Mouse (Mus musculus): ENCODE measurements around the gene Rcn2. TPM values are rescaled to one million over a fixed set of nuclear protein-coding genes. Genes with fewer than 3 reads are reported as not detected.
"Not testable (repeated sequence)": the region's sequence is repeated elsewhere in the genome, so short reads cannot be mapped to it uniquely, and the experiment has no call there.

The Rcn2 gene
- 387 and 394 TPM in 2 replicates for polyA plus RNA-seq (2016; fragmentation: Nextera tagmentation; extraction: Ambion mirVana)

DNA sequence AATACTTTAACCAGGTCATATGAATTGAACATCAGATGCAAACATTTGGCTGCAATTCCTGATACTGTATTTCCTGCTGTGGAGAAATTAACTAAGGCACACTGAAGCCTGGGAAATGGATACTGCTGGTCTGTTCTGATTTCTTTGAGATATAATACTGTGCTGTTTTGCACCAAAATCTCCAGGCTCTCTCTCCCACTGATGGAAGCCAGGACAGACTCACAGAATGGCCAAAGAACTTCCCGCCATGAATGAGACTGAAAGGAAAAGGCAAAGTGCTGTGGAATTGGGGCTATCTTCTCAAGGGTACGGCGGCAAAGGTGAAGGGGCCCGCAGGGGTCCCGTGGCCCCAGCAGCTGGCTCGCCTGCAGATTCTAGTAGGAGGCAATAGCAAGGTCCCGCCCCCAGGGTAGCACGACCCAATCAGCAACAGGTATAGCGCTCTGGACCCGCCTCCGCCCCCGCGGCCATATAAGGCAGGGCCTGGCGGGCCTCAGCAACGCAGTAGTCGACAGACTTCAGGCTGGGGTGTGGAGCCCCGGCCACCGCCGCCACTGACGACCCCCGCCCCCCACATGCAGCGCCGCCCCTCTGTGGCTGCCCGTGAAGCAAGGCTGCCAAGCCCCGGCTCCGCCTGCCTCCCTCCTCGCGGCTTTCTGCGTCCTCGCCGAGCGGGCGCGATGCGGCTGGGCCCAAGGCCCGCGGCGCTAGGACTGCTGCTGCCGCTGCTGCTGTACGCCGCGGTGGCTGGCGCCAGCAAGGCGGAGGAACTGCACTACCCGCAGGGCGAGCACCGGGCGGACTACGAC, at the start of gene Rcn2:
TSS of gene Rcn2 (plus strand) at position 474 of the 809 bp plus-strand sequence.
- H3K9ac ChIP-seq (replicated peaks), result peak within 1 kb of the TSS; percentile 95
- peak; percentile 100 for ATAC-seq (ENCODE audit: low FRiP score, low read depth)
- H3K27me3 ChIP-seq, result no peaks in the 10 kb centered on the region
- H3K4me1 ChIP-seq, result peaks cover 20% of the 10 kb centered on the region
- H3K4me3 ChIP-seq, result peak within 1 kb of the TSS; percentile 79
- peaks cover 25% of the 10 kb centered on the region for H3K36me3 ChIP-seq
- under 1% methylated on average over 48 of the region's 49 CpGs for WGBS
- no peaks in the 10 kb centered on the region for H3K9me3 ChIP-seq
- H3K4me2 ChIP-seq (replicated peaks), result peak within 1 kb of the TSS; percentile 64
- H3K27ac ChIP-seq (replicated peaks), result peak within 1 kb of the TSS; percentile 95

DNA sequence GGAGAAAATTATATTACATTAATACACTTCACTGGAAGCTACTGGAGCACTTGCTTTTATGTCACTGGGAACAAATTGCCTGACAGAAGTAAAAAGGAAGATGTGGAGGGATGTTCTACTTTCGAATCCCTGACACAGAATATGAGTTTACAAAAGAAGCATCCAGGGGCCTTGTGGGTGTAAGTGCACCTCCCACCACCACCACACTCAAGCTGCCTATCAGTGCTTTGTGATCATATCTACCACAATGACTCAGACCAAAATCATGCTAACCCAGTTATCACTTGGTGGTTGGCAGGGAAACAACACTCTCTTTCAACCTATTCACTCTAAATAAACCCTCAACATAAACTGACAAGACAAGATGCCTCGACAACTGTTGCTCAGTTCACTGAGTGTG, 37.0 kb upstream of the Rcn2 start:
- H3K4me1 ChIP-seq; H3K36me3 ChIP-seq; H3K27ac ChIP-seq (replicated peaks); ATAC-seq (ENCODE audit: low FRiP score, low read depth); H3K4me2 ChIP-seq (replicated peaks); H3K4me3 ChIP-seq; H3K9me3 ChIP-seq; H3K9ac ChIP-seq (replicated peaks); H3K27me3 ChIP-seq: not testable (repeated sequence)
- WGBS, result 79% methylated on average over 2 of the region's 2 CpGs

DNA sequence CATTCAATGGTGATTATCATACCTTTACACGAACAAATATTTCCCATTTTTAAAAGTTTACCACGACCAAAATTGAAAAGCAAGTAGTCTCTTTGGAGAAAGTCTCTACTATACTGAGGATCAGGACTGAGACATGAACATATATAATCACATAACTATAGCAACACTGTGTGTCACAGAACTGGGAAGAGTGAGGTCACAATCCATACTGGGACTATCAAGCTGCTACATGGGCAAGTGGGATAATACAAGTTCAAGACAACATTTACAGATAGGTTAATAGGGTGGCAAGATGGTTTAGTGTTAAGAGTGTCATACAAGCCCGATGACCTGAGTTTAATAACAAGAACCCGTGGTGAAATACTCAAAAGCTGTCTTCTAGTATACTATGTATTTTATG, 31.2 kb upstream of the Rcn2 start, which contains the start of gene 4930563M21Rik:
TSS of gene 4930563M21Rik (minus strand) at position 101 of the 400 bp plus-strand sequence.
- Histone ChIP-seq H3K4me2 (replicated peaks) (no peak within 1 kb of the TSS), H3K27me3 (no peaks in the 10 kb centered on the region), H3K9me3 (no peaks in the 10 kb centered on the region), H3K4me3 (no peak within 1 kb of the TSS), H3K36me3 (no peaks in the 10 kb centered on the region), H3K4me1 (no peaks in the 10 kb centered on the region), H3K27ac (replicated peaks) (no peak within 1 kb of the TSS), H3K9ac (replicated peaks) (no peak within 1 kb of the TSS)
- no peak for ATAC-seq (ENCODE audit: low FRiP score, low read depth)
- 81% methylated on average over 4 of the region's 4 CpGs for WGBS

DNA sequence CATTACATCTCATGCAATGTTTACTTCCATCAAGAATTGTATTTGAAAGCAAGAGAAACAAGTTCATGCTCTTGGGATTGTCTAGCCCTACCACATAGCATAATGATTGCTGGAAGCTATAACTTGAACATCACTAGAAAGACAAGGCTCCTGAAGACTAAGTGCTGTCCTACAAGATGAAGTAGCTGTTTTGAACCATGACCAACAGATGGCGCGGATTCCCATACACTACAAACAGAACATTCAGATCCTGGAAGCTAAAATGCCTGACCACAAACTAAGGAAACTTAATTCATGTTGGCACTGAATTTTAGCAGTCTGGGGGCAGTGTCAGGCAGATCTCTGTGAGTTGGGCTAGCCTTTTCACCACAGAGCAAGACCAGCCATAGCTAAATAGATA, 16.9 kb upstream of the Rcn2 start:
- Histone ChIP-seq H3K4me1 (no peaks in the 10 kb centered on the region), H3K36me3 (no peaks in the 10 kb centered on the region), H3K4me2 (replicated peaks) (no peak overlapping the region), H3K27me3 (no peaks in the 10 kb centered on the region), H3K4me3 (no peak overlapping the region), H3K9me3 (no peaks in the 10 kb centered on the region), H3K27ac (replicated peaks) (no peak overlapping the region), H3K9ac (replicated peaks) (no peak overlapping the region)
- WGBS, result 64% methylated on average over 2 of the region's 2 CpGs
- ATAC-seq (ENCODE audit: low FRiP score, low read depth), result no peak

- Histone ChIP-seq H3K9me3 (no peaks in the 10 kb centered on the region), H3K27me3 (no peaks in the 10 kb centered on the region), H3K27ac (replicated peaks) (no peak overlapping the region), H3K4me3 (no peak overlapping the region), H3K36me3 (no peaks in the 10 kb centered on the region), H3K9ac (replicated peaks) (no peak overlapping the region), H3K4me1 (no peaks in the 10 kb centered on the region), H3K4me2 (replicated peaks) (no peak overlapping the region)
- no peak for ATAC-seq (ENCODE audit: low FRiP score, low read depth)
- 90% methylated on average over 16 of the region's 16 CpGs for WGBS
Observed at GRCm38 (mm10) chr9:56027292-56027691, 14.4 kb upstream of the Rcn2 start.

DNA sequence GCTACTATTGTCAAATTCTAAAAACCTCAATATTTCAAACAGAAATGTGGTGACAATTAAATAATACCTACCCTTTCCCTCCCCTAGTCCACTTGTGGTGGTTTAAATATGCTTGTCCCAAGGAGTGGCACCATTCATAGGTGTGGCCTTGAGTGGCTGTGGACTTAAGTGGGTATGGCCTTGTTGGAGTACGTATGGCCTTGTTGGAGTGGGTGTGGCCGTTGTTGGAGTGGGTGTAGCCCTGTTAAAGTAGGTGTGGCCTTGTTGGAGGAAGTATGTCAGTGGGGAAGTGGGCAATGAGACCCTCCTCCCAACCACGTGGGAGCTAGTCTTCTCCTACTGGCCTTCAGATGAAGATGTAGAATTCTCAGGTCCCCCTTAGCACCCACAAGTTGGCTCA, 9.4 kb upstream of the Rcn2 start:
- WGBS, result 72% methylated on average over 3 of the region's 3 CpGs
- Histone ChIP-seq H3K9me3 (no peaks in the 10 kb centered on the region), H3K4me3 (no peak overlapping the region), H3K4me1 (no peaks in the 10 kb centered on the region), H3K36me3 (no peaks in the 10 kb centered on the region), H3K9ac (replicated peaks) (no peak overlapping the region), H3K4me2 (replicated peaks) (no peak overlapping the region), H3K27ac (replicated peaks) (no peak overlapping the region), H3K27me3 (no peaks in the 10 kb centered on the region)
- no peak for ATAC-seq (ENCODE audit: low FRiP score, low read depth)

DNA sequence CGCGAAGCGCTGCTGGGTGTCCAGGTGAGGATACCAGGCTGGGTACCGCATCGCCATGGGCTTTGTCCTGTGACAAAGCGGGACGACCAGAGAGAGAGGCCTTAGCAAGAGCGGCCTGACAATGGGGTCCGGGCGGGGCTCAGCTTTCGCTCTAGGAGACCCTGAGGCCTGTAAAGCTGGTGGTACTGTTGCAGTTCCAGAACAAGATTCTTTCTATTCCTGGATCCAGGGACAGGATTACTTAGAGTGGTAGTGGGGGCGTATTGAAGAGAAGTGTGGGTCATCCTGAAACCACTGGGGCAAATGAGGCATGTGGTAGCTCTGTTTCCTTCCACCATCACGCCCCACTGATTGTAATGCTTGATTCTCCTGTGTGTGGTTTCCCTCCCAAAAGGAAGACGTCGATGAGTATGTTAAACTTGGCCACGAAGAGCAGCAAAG, 556 bp downstream of the Rcn2 start:
- Histone ChIP-seq H3K27me3 (no peaks in the 10 kb centered on the region), H3K9me3 (no peaks in the 10 kb centered on the region), H3K27ac (replicated peaks) (peak overlapping the region; percentile 95), H3K36me3 (peaks cover 25% of the 10 kb centered on the region), H3K4me2 (replicated peaks) (peak overlapping the region; percentile 64), H3K4me3 (peak overlapping the region; percentile 79), H3K4me1 (peaks cover 20% of the 10 kb centered on the region), H3K9ac (replicated peaks) (peak overlapping the region; percentile 95)
- WGBS, result 1% methylated on average over 16 of the region's 16 CpGs
- no peak; the same call in 1 of the 2 replicates for ATAC-seq (ENCODE audit: low FRiP score, low read depth)

DNA sequence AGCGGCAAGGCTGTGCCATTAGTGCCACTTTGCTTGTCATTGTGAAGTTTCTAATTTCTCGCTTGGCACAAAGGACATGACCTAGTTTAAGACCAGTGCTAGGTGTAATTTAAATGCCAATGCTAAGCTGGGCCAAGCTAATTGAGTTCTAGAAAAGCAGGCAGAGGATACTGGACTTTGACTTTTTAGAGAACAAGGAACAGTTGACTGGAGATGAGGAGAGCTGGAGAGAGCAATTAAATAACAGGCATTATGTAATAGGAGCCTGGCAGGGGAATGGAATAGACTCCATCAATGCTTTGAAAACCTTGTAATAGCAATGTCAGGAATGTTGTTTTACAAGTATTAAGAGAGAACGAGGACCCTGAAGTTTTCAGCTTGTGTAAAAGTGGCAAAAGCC, 12.2 kb downstream of the Rcn2 start:
- no peaks in the 10 kb centered on the region for H3K4me1 ChIP-seq
- no peaks in the 10 kb centered on the region for H3K27me3 ChIP-seq
- ATAC-seq (ENCODE audit: low FRiP score, low read depth), result no peak
- H3K27ac ChIP-seq (replicated peaks), result no peak overlapping the region
- H3K4me2 ChIP-seq (replicated peaks), result no peak overlapping the region
- 88% methylated on average over 3 of the region's 3 CpGs for WGBS
- no peak overlapping the region for H3K9ac ChIP-seq (replicated peaks)
- peaks cover 57% of the 10 kb centered on the region for H3K36me3 ChIP-seq
- H3K9me3 ChIP-seq, result no peaks in the 10 kb centered on the region
- no peak overlapping the region for H3K4me3 ChIP-seq

DNA sequence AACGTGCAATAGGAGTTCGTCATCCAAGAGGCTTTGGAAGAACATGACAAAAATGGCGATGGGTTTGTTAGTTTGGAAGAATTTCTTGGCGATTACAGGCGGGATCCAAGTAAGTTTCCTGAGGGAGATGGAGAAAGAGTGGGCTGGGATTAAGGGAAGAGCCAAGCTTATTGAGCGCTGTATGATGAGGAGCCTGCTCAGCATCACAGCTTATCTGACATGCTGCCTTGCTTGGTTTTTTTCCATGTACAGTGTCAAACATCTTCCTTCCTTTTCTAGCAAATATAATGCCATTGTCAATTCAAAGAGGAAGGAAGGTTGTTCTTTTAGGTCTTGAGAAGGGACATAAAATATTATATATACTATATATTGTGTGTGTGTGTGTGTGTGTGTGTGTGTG, 14.5 kb downstream of the Rcn2 start:
- 97% methylated on average over 6 of the region's 6 CpGs for WGBS
- ATAC-seq (ENCODE audit: low FRiP score, low read depth), result no peak
- Histone ChIP-seq H3K4me3 (no peak overlapping the region), H3K4me2 (replicated peaks) (no peak overlapping the region), H3K9ac (replicated peaks) (no peak overlapping the region), H3K36me3 (peaks cover 72% of the 10 kb centered on the region), H3K27ac (replicated peaks) (no peak overlapping the region), H3K4me1 (no peaks in the 10 kb centered on the region), H3K9me3 (no peaks in the 10 kb centered on the region), H3K27me3 (no peaks in the 10 kb centered on the region)

GRCm38 (mm10) chr9:56062336-56062735, 20.7 kb downstream of the Rcn2 start:
- 89% methylated on average over 5 of the region's 5 CpGs for WGBS
- Histone ChIP-seq H3K4me2 (replicated peaks) (no peak overlapping the region), H3K4me3 (no peak overlapping the region)

DNA sequence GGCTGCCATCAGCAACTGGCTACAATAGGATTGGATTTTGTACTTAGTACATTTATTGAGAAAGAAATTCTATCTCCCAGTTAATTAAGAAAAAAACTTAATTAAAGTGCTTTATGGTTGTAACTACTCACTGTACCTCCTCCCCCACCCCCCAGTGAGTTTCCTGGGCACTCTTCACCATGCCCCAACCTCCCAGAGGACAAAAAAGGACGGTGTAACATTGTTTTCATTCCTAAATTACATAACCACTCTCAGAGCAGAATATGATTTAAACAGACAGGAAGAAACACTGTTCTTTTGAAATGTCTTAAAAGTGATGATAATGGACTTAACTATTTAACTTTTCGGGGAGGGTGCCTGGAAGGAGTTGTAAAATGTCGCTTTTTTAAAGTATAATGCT, 23.4 kb downstream of the Rcn2 start:
- H3K27me3 ChIP-seq, result no peaks in the 10 kb centered on the region
- H3K4me2 ChIP-seq (replicated peaks), result no peak overlapping the region
- H3K27ac ChIP-seq (replicated peaks), result no peak overlapping the region
- WGBS, result 85% methylated on average over 3 of the region's 3 CpGs
- H3K9me3 ChIP-seq, result no peaks in the 10 kb centered on the region
- no peak overlapping the region for H3K9ac ChIP-seq (replicated peaks)
- peaks cover 79% of the 10 kb centered on the region for H3K36me3 ChIP-seq
- no peaks in the 10 kb centered on the region for H3K4me1 ChIP-seq
- no peak overlapping the region for H3K4me3 ChIP-seq
- ATAC-seq (ENCODE audit: low FRiP score, low read depth), result no peak

More at GRCm38 (mm10) chr9:56062336-56062735, 20.7 kb downstream of the Rcn2 start:
- no peak for ATAC-seq (ENCODE audit: low FRiP score, low read depth)
- Histone ChIP-seq H3K27ac (replicated peaks) (no peak overlapping the region), H3K27me3 (no peaks in the 10 kb centered on the region), H3K36me3 (peaks cover 79% of the 10 kb centered on the region), H3K9ac (replicated peaks) (no peak overlapping the region), H3K4me1 (no peaks in the 10 kb centered on the region), H3K9me3 (no peaks in the 10 kb centered on the region)

DNA sequence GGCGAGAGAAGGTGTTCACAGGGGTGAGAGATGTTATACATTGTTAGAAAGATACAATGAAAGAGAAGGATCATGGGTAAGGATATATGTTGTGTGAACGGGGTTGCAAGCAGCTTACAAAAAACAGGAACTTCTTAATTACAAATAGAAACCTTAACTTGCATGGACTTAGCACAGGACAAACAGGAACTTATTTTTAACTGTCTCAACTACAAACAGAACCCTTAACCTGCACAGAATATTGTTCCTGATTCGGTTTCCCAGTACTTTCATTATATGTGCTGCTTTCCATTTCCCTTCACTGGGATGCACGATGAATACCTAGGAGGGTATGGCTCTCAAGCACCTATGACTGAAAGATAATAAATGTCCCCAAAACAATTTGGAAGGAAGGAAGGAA, 26.3 kb downstream of the Rcn2 start:
- Histone ChIP-seq H3K27ac (replicated peaks) (no peak overlapping the region), H3K9ac (replicated peaks) (no peak overlapping the region), H3K4me3 (no peak overlapping the region), H3K27me3 (no peaks in the 10 kb centered on the region), H3K4me1 (no peaks in the 10 kb centered on the region), H3K36me3 (peaks cover 76% of the 10 kb centered on the region), H3K9me3 (no peaks in the 10 kb centered on the region), H3K4me2 (replicated peaks) (no peak overlapping the region)
- no peak for ATAC-seq (ENCODE audit: low FRiP score, low read depth)
- WGBS, result 86% methylated on average over 4 of the region's 4 CpGs

Measured in midbrain, embryonic 12.5 days (tissue).